Mouse (Mus musculus) adrenal gland, adult 18-20 months (tissue): ENCODE measurements around the gene Sstr3. TPM values are rescaled to one million over a fixed set of nuclear protein-coding genes. Genes with fewer than 3 reads are reported as not detected.

ENCODE experiments used
- DNase-seq, 2 experiments: peaks; one replicate each; pipeline ENCODE4 v3.0.0; 2021 to 2022; ENCODE audit warnings: low spot score in 2 of 2
- total RNA-seq, 2 experiments: library from RNA; stranded (reverse); gene quantifications; 1 replicate in 1 of 2; 2 replicates in 1 of 2; pipeline ENCODE4 v1.2.3; 2021

Gene Sstr3
- total RNA-seq, 2 experiments from 2014 or later: 0.45 to 1.2 TPM

GRCm38 (mm10) chr15:78531451-78531720 lies 13.1 kb downstream of the Sstr3 start:
- no peak for DNase-seq

GRCm38 (mm10) chr15:78530671-78531450 lies 13.6 kb downstream of the Sstr3 start, which contains the start of gene C1qtnf6:
Gene C1qtnf6 (minus strand): TSS chr15:78531416.
- peak; percentile 51 to 68 for DNase-seq

DNA sequence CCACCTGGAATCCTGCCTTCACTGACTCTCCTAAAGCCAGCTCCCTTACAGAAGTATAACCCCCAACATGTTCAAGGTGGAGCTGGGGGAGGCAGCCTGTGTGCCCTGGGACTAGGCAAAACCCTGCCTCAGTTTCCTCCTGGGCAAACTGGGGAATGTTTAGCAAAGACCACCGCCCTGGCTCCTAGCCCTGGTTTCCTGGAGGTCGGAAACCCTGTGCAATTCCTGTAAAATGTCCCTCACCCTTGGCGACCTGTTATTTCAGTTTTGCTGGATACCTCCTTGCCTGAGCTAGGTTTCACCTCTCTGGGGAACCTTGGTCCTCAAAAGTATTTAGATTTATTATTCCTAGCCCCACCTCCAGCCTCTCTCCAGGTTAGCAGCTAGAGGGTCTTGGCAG lies 14.3 kb downstream of the Sstr3 start:
- no peak for DNase-seq

DNA sequence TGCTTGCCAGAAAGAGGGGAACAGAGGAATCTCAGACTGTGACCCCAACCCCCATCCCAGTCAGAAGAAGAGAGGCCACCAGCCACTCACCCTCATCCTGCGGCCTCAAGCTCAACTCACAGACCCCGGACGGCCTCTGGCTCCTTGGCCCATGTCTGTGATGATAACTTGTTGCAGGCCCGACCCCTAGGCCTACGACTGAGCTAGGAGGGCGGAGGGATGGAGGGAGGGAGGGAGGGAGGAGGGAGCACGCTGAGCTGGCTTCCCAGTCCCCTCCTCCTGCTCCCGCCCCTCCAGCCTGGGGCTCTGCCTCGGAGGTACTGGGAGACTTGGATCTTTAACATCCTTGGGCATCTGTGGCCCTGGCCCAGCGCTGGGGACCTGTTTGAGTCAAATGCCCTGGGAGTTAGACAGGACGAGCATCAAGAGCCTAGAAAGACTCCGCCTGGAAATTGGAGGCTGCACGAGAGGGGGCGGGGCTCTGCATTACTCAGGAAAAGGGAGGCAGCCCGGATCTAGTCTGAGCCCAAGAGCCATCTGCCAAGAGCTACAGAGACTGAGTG lies 15.0 kb downstream of the Sstr3 start:
- DNase-seq: peak; percentile 72 to 77

- DNase-seq: peak in 1 of 2 experiments; percentile 39
These were observed 15.6 kb downstream of the Sstr3 start for GRCm38 (mm10) chr15:78528726-78529411.

- no peak for DNase-seq
These were observed 16.5 kb downstream of the Sstr3 start for GRCm38 (mm10) chr15:78527973-78528372.

- no peak for DNase-seq
These were observed 20.3 kb downstream of the Sstr3 start for GRCm38 (mm10) chr15:78524163-78524562.

- no peak for DNase-seq
These were observed 22.6 kb downstream of the Sstr3 start for GRCm38 (mm10) chr15:78521892-78522291.

- no peak for DNase-seq
These were observed 23.2 kb downstream of the Sstr3 start for GRCm38 (mm10) chr15:78521331-78521730.

GRCm38 (mm10) chr15:78520112-78520715 lies 24.3 kb downstream of the Sstr3 start:
- no peak for DNase-seq

DNA sequence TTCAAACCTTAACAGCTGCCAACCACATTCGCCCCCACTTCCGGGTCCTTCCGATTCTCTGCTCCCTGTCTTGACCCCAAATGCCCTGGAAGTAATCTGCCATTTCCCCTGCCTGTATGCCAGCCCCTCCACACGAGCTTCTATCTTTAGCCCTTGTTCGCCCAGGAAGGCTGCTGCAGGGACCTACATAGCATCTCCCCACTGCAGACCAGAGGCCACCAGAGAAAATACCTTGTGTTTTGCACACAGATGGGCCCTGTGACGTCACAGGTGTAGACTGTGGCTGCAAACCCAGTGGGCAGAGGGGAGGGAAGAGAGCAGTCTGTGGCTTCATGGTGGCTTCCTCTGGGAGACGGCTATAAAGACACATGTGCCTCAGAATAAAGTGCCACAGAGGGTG lies 26.3 kb downstream of the Sstr3 start:
- no peak for DNase-seq

GRCm38 (mm10) chr15:78515759-78516158 lies 28.7 kb downstream of the Sstr3 start:
- no peak for DNase-seq

DNA sequence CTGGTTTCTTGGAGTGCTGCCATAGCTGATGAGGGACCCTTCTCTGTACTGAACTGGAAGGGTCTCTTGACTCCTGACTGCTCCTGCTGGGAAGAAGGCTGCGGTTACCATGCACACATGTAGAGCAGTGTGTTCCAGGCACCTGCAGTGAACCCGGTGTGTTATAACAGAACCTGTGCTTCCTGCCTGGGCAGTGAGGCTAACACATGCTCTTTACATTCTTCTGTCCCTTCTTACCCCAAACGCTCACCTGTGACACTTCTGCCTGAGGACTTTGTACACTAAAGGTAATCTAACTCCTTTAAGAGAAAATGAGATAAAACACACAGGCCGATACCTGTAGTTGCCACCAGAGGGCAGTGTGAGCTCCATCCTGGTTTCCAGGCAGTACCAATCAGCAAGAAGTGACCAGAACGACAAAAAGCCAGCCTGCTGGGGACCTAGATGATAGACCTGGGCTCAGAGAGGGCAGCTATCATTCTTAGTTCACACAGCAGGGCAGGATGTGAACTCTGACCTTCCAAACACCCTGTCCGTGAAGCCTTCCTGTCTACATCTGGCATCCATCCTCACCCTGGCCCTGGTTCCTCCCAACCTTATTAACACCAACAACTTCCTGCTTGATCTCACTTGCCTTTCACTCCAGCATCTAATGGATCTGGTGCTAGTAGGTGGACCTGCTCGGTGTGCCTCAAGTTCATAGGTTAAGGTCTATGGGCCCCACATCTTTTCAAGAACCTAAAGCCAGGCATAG lies 29.9 kb downstream of the Sstr3 start:
- peak; percentile 81 to 82 for DNase-seq

- DNase-seq: no peak
These were observed 31.5 kb downstream of the Sstr3 start for GRCm38 (mm10) chr15:78513019-78513418.

DNA sequence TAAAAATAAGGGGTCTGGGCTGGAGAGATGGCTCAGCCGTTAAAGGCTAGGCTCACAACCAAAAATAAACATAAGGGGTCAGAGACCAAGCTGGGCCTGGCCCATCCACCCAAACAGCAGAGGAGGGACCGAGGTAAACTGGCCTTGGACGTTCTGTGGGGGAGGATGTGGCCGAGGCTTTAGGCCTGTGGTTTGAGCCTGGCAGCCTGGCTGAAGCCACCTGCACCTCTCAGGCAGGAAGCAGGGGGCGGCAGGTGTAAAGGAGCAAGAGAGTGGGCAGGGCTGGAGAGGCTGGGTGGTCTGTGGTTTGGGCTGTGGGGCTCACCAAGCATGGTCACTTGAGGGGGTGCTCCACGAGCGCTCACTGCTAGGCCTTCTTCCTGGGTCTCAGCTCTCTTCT lies 32.5 kb downstream of the Sstr3 start:
- no peak for DNase-seq

- no peak for DNase-seq
These were observed 33.7 kb downstream of the Sstr3 start for GRCm38 (mm10) chr15:78510736-78511135.

DNA sequence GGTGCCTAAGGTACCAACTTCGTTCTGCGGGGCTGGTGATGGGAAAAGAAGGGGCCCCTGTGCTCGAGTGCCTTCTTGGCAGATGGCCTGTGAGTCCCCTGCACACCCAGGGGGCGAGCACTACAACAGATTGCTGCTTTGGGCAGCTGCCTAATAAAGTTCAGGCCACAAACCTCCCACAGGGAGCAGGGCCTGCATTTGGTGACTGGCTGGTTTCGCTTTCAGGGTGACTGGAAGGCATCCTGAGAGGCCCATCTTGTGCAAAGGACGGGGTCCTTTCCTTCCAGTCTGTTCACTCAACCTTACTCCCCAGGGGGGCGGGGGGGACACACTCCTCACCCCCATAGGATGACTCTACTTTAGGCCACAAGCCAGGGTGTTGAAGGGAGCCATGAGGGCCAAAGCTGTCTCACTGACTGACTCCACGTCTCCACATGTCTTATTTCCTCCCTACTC lies 34.3 kb downstream of the Sstr3 start:
- no peak for DNase-seq

DNA sequence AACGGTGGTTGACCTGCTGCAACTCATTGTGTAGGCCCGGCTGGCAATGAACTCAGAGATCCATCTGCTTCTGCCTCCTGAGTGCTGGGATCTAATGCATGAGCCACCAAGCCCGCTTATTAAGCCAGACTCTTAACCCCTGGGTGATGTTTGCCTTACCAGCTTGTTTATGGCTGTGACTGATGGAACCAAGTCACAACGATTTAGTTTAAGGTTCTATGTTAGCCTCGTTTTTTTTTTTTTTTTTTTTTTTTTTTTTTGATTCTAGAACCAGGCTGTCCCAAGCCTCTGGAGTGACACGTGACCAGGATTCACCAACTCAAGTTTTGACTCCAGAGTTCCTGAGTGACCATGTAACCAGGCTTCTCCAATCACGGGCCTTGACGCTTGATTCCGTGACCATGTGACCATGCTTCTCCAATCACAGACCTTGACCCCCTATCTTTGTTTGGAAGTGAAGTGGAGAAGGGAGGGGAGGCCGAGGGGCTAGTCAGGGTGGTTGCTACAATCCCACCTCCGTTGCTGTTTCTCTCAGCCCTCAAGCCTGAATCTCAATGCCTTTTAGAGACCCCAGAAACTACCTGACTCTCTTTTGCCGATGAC lies 35.1 kb downstream of the Sstr3 start:
- no peak for DNase-seq

DNA sequence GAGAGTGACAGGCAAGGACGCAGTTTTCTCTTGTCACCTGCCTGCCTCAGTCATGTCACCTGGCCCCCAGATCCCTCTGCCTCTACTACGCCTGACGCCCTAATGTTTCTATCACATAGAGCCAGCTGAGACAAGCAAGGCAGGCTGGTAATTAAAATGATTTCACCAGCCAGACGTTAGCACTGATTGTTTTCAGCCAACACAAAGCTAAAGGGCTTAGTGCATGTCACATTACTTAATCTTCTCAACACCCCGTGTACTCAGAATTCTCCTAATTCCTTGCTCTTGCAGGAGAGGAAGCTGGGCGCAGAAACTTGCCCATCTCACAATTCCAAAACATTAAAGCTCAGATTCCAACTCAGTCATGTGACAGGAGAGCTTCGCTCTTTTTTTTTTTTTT lies 36.0 kb downstream of the Sstr3 start:
- no peak for DNase-seq

GRCm38 (mm10) chr15:78505541-78505940 lies 38.9 kb downstream of the Sstr3 start:
- DNase-seq: no peak

GRCm38 (mm10) chr15:78504816-78505215 lies 39.7 kb downstream of the Sstr3 start:
- DNase-seq: no peak
